In the genomic region with DNA sequence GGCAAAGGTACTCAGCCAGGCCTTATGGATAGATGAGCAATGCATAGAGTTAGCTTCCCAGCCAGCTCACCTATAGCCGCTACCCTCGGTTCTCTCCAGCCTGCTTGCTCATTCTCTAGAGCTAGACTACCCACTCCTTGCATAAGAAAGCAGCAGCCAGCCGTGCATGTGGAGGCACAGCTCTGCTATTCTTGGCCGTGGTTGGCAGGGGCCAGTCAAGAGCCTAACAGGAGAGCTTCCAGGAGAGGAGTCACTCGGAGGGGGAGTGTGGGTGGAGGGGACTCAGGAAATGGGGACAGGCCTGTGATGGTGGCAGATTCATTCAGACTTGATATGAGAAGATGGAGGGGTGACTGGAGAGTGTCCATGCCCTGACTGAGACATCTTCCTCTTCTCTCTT, we compare ENCODE assay signal across 11 mouse cellular contexts. TPM values are rescaled to one million over a fixed set of nuclear protein-coding genes. Genes with fewer than 3 reads are reported as not detected.
DNase-seq lines count a peak whose midpoint lies in the region; ATAC-seq and TF ChIP-seq lines count a peak whose summit lies in the region.
"Had no signal": no experiment of that assay in that cellular context is flagged by ENCODE, and none has a peak within 500 bp of the region (broad histone marks: within the 10 kb centered on the region; RNA-seq: fewer than 3 reads in every experiment).

No protein-coding gene starts in this region.

- no peak overlapping the region for H3K4me2 ChIP-seq in heart, embryonic 13.5 days
- no peak overlapping the region for H3K4me2 ChIP-seq in liver, postnatal 0 days (ENCODE audit: low read depth, low read length)

- peaks cover 75% of the 10 kb centered on the region for H3K4me1 ChIP-seq in heart, embryonic 13.5 days
- peaks cover 46% of the 10 kb centered on the region for H3K4me1 ChIP-seq in liver, postnatal 0 days (ENCODE audit: insufficient read depth)

- H3K4me3 ChIP-seq in layer of hippocampus, adult 2 months = peak overlapping the region; percentile 19; the same call in 1 of the 2 replicates
- no peak overlapping the region for H3K4me3 ChIP-seq in heart, embryonic 13.5 days
- H3K4me3 ChIP-seq in liver, postnatal 0 days (ENCODE audit: low read depth, low read length) = no peak overlapping the region

- no peaks in the 10 kb centered on the region for H3K9me3 ChIP-seq in heart, embryonic 13.5 days
- no peaks in the 10 kb centered on the region for H3K9me3 ChIP-seq in liver, postnatal 0 days (ENCODE audit: low read length)

- WGBS in heart, embryonic 13.5 days = 35% methylated on average over 5 of the region's 5 CpGs
- 62% methylated on average over 5 of the region's 5 CpGs for WGBS in liver, postnatal 0 days (ENCODE audit: insufficient replicate concordance)

- no peak for TF ChIP-seq CTCF in layer of hippocampus, adult 2 months (conservative IDR thresholded peaks at IDR 0.05)
- TF ChIP-seq CTCF in liver, postnatal 0 days (IDR thresholded peaks at IDR 0.05; ENCODE audit: low read depth) = no peak

- peak; percentile 21; the same call in 1 of the 2 replicates for ATAC-seq in heart, embryonic 13.5 days (ENCODE audit: extremely low read depth, insufficient number of reproducible peaks, low FRiP score, low TSS enrichment)
- ATAC-seq in liver, postnatal 0 days = no peak

- peak overlapping the region; percentile 100 for H3K27ac ChIP-seq in layer of hippocampus, adult 2 months
- H3K27ac ChIP-seq in heart, embryonic 13.5 days (replicated peaks) = peak overlapping the region; percentile 48
- H3K27ac ChIP-seq in liver, postnatal 0 days (ENCODE audit: low read depth) = no peak overlapping the region
- H3K27ac ChIP-seq: kidney, postnatal 0 days had no signal

- TF ChIP-seq EP300 in liver, postnatal 0 days (IDR thresholded peaks at IDR 0.05; ENCODE audit: low read depth) = no peak

- H3K9ac ChIP-seq in heart, embryonic 13.5 days = peak overlapping the region; percentile 20; the same call in 1 of the 2 replicates
- H3K9ac ChIP-seq in liver, postnatal 0 days (replicated peaks) = no peak overlapping the region

- H3K36me3 ChIP-seq in heart, embryonic 13.5 days = peaks cover 61% of the 10 kb centered on the region
- peaks cover 54% of the 10 kb centered on the region for H3K36me3 ChIP-seq in liver, postnatal 0 days (replicated peaks; ENCODE audit: insufficient read depth, low read length)

- peak; percentile 52 for DNase-seq in cerebellum, adult 11-12 months
- no peak for DNase-seq in cerebellum, postnatal 4 days (ENCODE audit: low spot score in 2 of 2)
- DNase-seq in layer of hippocampus, adult 2 months (ENCODE audit: low spot score in 2 of 2) = peak in 1 of 2 experiments; percentile 79
- no peak for DNase-seq in layer of hippocampus, adult 9-10 months (ENCODE audit: low spot score)
- peak; percentile 85 to 88 for DNase-seq in right cerebral cortex, adult 2 months (ENCODE audit: low spot score in 2 of 2)
- no peak for DNase-seq in urinary bladder, postnatal 14 days (ENCODE audit: low spot score)
- no peak for DNase-seq in liver, postnatal 0 days
- DNase-seq: lung, postnatal 36 days; thymus, adult 2 months had no signal

- no peaks in the 10 kb centered on the region for H3K27me3 ChIP-seq in heart, embryonic 13.5 days (replicated peaks)
- no peaks in the 10 kb centered on the region for H3K27me3 ChIP-seq in liver, postnatal 0 days (ENCODE audit: insufficient read depth, low read length)

RNA-seq across cellular contexts. Expression of gene Fkrp, which starts 7.2 kb away (rescaled TPM):
- total RNA-seq in layer of hippocampus, adult 2 months (2021) = 10 to 100 TPM; 46.7 to 49.5 TPM
- polyA plus RNA-seq in heart, embryonic 13.5 days (2015; fragmentation: Nextera tagmentation; extraction: Ambion mirVana) = 31.9 and 33.3 TPM in 2 replicates
- 7.4 and 8.7 TPM in 2 replicates for polyA plus RNA-seq in liver, postnatal 0 days (2015; fragmentation: Nextera tagmentation; extraction: Ambion mirVana)

RNA-seq across cellular contexts. Expression of gene Strn4, which starts 8.0 kb away (rescaled TPM):
- total RNA-seq in layer of hippocampus, adult 2 months (2021) = 100 to 1,000 TPM; 286 to 314 TPM
- 81.1 and 82.5 TPM in 2 replicates for polyA plus RNA-seq in heart, embryonic 13.5 days (2015; fragmentation: Nextera tagmentation; extraction: Ambion mirVana)
- 15.9 and 18.4 TPM in 2 replicates for polyA plus RNA-seq in liver, postnatal 0 days (2015; fragmentation: Nextera tagmentation; extraction: Ambion mirVana)

RNA-seq across cellular contexts. Expression of gene Prkd2, which starts 19.0 kb away (rescaled TPM):
- 1 to 10 TPM; 6.5 to 7.3 TPM for total RNA-seq in layer of hippocampus, adult 2 months (2021)
- 9.6 and 11.1 TPM in 2 replicates for polyA plus RNA-seq in heart, embryonic 13.5 days (2015; fragmentation: Nextera tagmentation; extraction: Ambion mirVana)
- 4.3 and 5.0 TPM in 2 replicates for polyA plus RNA-seq in liver, postnatal 0 days (2015; fragmentation: Nextera tagmentation; extraction: Ambion mirVana)

RNA-seq across cellular contexts. Expression of gene Slc1a5, which starts 42.6 kb away (rescaled TPM):
- total RNA-seq in layer of hippocampus, adult 2 months (2021) = 1 to 10 TPM; 3.5 to 4.7 TPM
- polyA plus RNA-seq in heart, embryonic 13.5 days (2015; fragmentation: Nextera tagmentation; extraction: Ambion mirVana) = 35.2 and 37.8 TPM in 2 replicates
- 43.9 and 44.8 TPM in 2 replicates for polyA plus RNA-seq in liver, postnatal 0 days (2015; fragmentation: Nextera tagmentation; extraction: Ambion mirVana)

RNA-seq across cellular contexts. Expression of gene Dact3, which starts 51.4 kb away (rescaled TPM):
- total RNA-seq in layer of hippocampus, adult 2 months (2021) = 100 to 1,000 TPM; 154 to 156 TPM
- polyA plus RNA-seq in heart, embryonic 13.5 days (2015; fragmentation: Nextera tagmentation; extraction: Ambion mirVana) = 4.6 and 4.7 TPM in 2 replicates
- 0.09 TPM in 2 replicates for polyA plus RNA-seq in liver, postnatal 0 days (2015; fragmentation: Nextera tagmentation; extraction: Ambion mirVana)

Comparison
In these comparisons a context has a peak if more than half of its experiments do, and no peak if none do; other contexts are left out.
1. DNase-seq: peak in cerebellum, adult 11-12 months (single experiment) and right cerebral cortex, adult 2 months (2 of 2); none in cerebellum, postnatal 4 days (0 of 2), layer of hippocampus, adult 9-10 months (single experiment), urinary bladder, postnatal 14 days (single experiment) and liver, postnatal 0 days (single experiment).